In genomic region chr2:107879663-107880062, GRCm38 (mm10) we compare ENCODE assay signal across 11 mouse cellular contexts.
DNase-seq lines count a peak whose midpoint lies in the region; ATAC-seq and TF ChIP-seq lines count a peak whose summit lies in the region.
"Had no signal": no experiment of that assay in that cellular context is flagged by ENCODE, and none has a peak within 500 bp of the region (broad histone marks: within the 10 kb centered on the region; RNA-seq: fewer than 3 reads in every experiment).

No protein-coding gene starts in this region.

- intact Hi-C loops in gastrocnemius, adult 2 months (cut with DNase I) = no loop called here
- intact Hi-C loops in gastrocnemius, postnatal 36 days (cut with DNase I) = no loop called here

- 38% methylated on average over 2 of the region's 2 CpGs for WGBS in midbrain, embryonic 12.5 days
- 27% methylated on average over 2 of the region's 2 CpGs for WGBS in midbrain, embryonic 10.5 days
- 36% methylated on average over 2 of the region's 2 CpGs for WGBS in forebrain, embryonic 16.5 days

- H3K4me2 ChIP-seq in midbrain, embryonic 12.5 days (replicated peaks) = no peak overlapping the region
- no peak overlapping the region for H3K4me2 ChIP-seq in forebrain, embryonic 16.5 days (ENCODE audit: low read length)

- H3K27me3 ChIP-seq in midbrain, embryonic 12.5 days = no peaks in the 10 kb centered on the region
- H3K27me3 ChIP-seq in midbrain, embryonic 10.5 days (ENCODE audit: low read depth, poor library complexity, severe bottlenecking) = no peaks in the 10 kb centered on the region
- H3K27me3 ChIP-seq in forebrain, embryonic 16.5 days (replicated peaks; ENCODE audit: control insufficient read depth, insufficient read depth, low read length) = no peaks in the 10 kb centered on the region

- H3K9me3 ChIP-seq in midbrain, embryonic 12.5 days = no peaks in the 10 kb centered on the region
- H3K9me3 ChIP-seq in midbrain, embryonic 10.5 days (replicated peaks) = no peaks in the 10 kb centered on the region
- no peaks in the 10 kb centered on the region for H3K9me3 ChIP-seq in forebrain, embryonic 16.5 days (ENCODE audit: control insufficient read depth, low read length)

- H3K27ac ChIP-seq in gastrocnemius, adult 2 months = no peak overlapping the region
- H3K27ac ChIP-seq in midbrain, embryonic 12.5 days (replicated peaks) = no peak overlapping the region
- H3K27ac ChIP-seq in midbrain, embryonic 10.5 days (replicated peaks) = no peak overlapping the region
- H3K27ac ChIP-seq in forebrain, embryonic 16.5 days (ENCODE audit: low read length) = no peak overlapping the region

- no peak overlapping the region for H3K4me3 ChIP-seq in gastrocnemius, adult 2 months
- H3K4me3 ChIP-seq in midbrain, embryonic 12.5 days = no peak overlapping the region
- H3K4me3 ChIP-seq in midbrain, embryonic 10.5 days = no peak overlapping the region
- no peak overlapping the region for H3K4me3 ChIP-seq in forebrain, embryonic 16.5 days (replicated peaks; ENCODE audit: low read length)

- no peaks in the 10 kb centered on the region for H3K36me3 ChIP-seq in midbrain, embryonic 12.5 days
- H3K36me3 ChIP-seq in midbrain, embryonic 10.5 days = no peaks in the 10 kb centered on the region
- H3K36me3 ChIP-seq in forebrain, embryonic 16.5 days (ENCODE audit: control insufficient read depth, insufficient read depth) = no peaks in the 10 kb centered on the region

- ATAC-seq in midbrain, embryonic 12.5 days (ENCODE audit: low FRiP score, low read depth) = 0 out of 2 replicates have a peak, but pooled peaks have one; percentile 30
- peak; percentile 54; the same call in 1 of the 2 replicates for ATAC-seq in forebrain, embryonic 16.5 days

- H3K4me1 ChIP-seq in midbrain, embryonic 12.5 days = no peaks in the 10 kb centered on the region
- H3K4me1 ChIP-seq in midbrain, embryonic 10.5 days = no peaks in the 10 kb centered on the region
- H3K4me1 ChIP-seq in forebrain, embryonic 16.5 days (replicated peaks; ENCODE audit: control insufficient read depth, insufficient read depth, low read length) = no peaks in the 10 kb centered on the region

- no peak for DNase-seq in gastrocnemius, adult 2 months
- DNase-seq in gastrocnemius, postnatal 36 days = no peak
- DNase-seq in midbrain, embryonic 10.5 days (ENCODE audit: low spot score) = no peak
- no peak for DNase-seq in right cerebral cortex, postnatal 10 days (ENCODE audit: low spot score in 2 of 2)
- no peak for DNase-seq in cerebellum, adult 11 months
- no peak for DNase-seq in layer of hippocampus, adult 9-11 months
- DNase-seq: cerebellum, adult 11-12 months; gastrocnemius, postnatal 14 days; kidney, postnatal 4 days had no signal

- TF ChIP-seq CTCF in gastrocnemius, adult 2 months (IDR thresholded peaks at IDR 0.05) = peak; percentile 31; the same call in 1 of the 2 replicates

- no peak overlapping the region for H3K9ac ChIP-seq in midbrain, embryonic 12.5 days (replicated peaks)
- no peak overlapping the region for H3K9ac ChIP-seq in forebrain, embryonic 16.5 days (replicated peaks; ENCODE audit: low read depth, low read length)
